Mouse (Mus musculus) embryonic fibroblast, embryonic 13.5 days (primary cell): ENCODE results near the gene Mad2l1bp.

ENCODE experiments used
- CTCF ChIP-seq: IDR thresholded peaks from 2 replicates; pipeline ENCODE4 v1.5.1; 2011; ENCODE audit warnings: mild to moderate bottlenecking, control low read depth, low read length, moderate library complexity, borderline replicate concordance; ENCODE audit not compliant: insufficient read depth
- POLR2A ChIP-seq: IDR thresholded peaks from 2 replicates; pipeline ENCODE4 v1.6.1; 2011; ENCODE audit warnings: low read depth, mild to moderate bottlenecking, control low read depth, low read length, moderate library complexity

DNA sequence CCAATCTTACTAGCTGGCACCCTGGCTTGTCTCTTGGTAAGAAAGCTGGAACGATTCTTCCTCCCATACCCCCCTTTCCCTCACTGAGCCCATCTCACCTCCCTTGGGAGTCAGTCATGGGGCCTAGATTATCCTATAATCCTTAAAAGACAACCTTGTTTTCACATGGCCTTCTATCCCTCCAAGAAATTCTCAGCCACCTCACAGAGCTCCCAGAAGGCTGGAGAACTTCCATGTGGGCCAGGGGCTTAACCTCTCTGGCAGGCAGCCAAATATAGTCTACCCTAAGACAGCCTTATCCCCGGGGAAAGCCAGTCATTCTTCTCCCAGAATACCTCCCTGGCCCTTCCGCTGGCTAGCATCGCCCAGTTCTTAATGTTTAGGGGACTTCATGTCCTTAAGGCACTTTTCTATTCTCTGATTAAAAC, 34.9 kb downstream of the Mad2l1bp start:
- TF ChIP-seq CTCF (no peak), POLR2A (no peak)
